Mouse (Mus musculus) MEL (cell line): ENCODE data around the gene Irf4.

Source experiments
- CHD2 ChIP-seq: IDR thresholded peaks from 2 replicates; pipeline ENCODE4 v1.6.1; 2011; ENCODE audit warnings: low read length, improper control_type of control experiment
- CTCF ChIP-seq, 3 experiments: IDR thresholded peaks in 2 of 3; conservative IDR thresholded peaks in 1 of 3; 2 replicates each; pipeline ENCODE4 v1.5.1; 2011 to 2012; ENCODE audit warnings: low read length in 3 of 3, low read depth in 2 of 3, mild to moderate bottlenecking in 2 of 3, improper control_type of control experiment in 1 of 3, inconsistent platforms in 1 of 3, mixed read lengths in 1 of 3, moderate library complexity in 1 of 3; ENCODE audit not compliant: control insufficient read depth in 1 of 3, insufficient read depth in 1 of 3, poor library complexity in 1 of 3, severe bottlenecking in 1 of 3
- E2F4 ChIP-seq: IDR thresholded peaks from 2 replicates; pipeline ENCODE4 v1.6.1; 2011; ENCODE audit warnings: low read depth, low read length, improper control_type of control experiment, borderline replicate concordance
- ELF1 ChIP-seq: IDR thresholded peaks from 2 replicates; pipeline ENCODE4 v1.6.1; 2014; ENCODE audit warnings: low read depth, mild to moderate bottlenecking, inconsistent platforms, low read length, improper control_type of control experiment, moderate library complexity
- GABPA ChIP-seq: IDR thresholded peaks from 2 replicates; pipeline ENCODE4 v1.6.1; 2012; ENCODE audit warnings: low read depth, mild to moderate bottlenecking, inconsistent platforms, low read length, improper control_type of control experiment, moderate library complexity
- GATA1 ChIP-seq: IDR thresholded peaks from 2 replicates; pipeline ENCODE4 v1.6.1; 2011; ENCODE audit warnings: low read depth, low read length, improper control_type of control experiment
- KAT2A ChIP-seq: conservative IDR thresholded peaks from 2 replicates; pipeline ENCODE4 v1.6.1; 2012; ENCODE audit warnings: low read depth, low read length, improper control_type of control experiment, inconsistent platforms
- POLR2A ChIP-seq, 2 experiments: IDR thresholded peaks; 2 replicates each; pipeline ENCODE4 v1.6.1; 2011 to 2012; ENCODE audit warnings: low read length in 2 of 2, mild to moderate bottlenecking in 2 of 2, control low read depth in 1 of 2, improper control_type of control experiment in 1 of 2, low read depth in 1 of 2, moderate library complexity in 1 of 2; ENCODE audit not compliant: control insufficient read depth in 1 of 2, insufficient read depth in 1 of 2, poor library complexity in 1 of 2
- POLR2AphosphoS5 ChIP-seq: IDR thresholded peaks from 2 replicates; pipeline ENCODE4 v1.6.1; 2012; ENCODE audit warnings: low read depth, borderline replicate concordance, mild to moderate bottlenecking, inconsistent platforms, low read length, moderate library complexity, mixed read lengths
- RAD21 ChIP-seq: IDR thresholded peaks from 2 replicates; pipeline ENCODE4 v1.6.1; 2011; ENCODE audit warnings: mild to moderate bottlenecking, low read depth, low read length, improper control_type of control experiment
- RCOR1 ChIP-seq: IDR thresholded peaks from 2 replicates; pipeline ENCODE4 v1.6.1; 2012; ENCODE audit warnings: low read depth, mild to moderate bottlenecking, inconsistent platforms, low read length, improper control_type of control experiment
- TAL1 ChIP-seq: IDR thresholded peaks from 2 replicates; pipeline ENCODE4 v1.6.1; 2012; ENCODE audit warnings: mild to moderate bottlenecking, inconsistent platforms, low read length, moderate library complexity, mixed read lengths
- ZC3H11A ChIP-seq: IDR thresholded peaks from 2 replicates; pipeline ENCODE4 v1.6.1; 2012; ENCODE audit warnings: low read depth, mild to moderate bottlenecking, inconsistent platforms, low read length, improper control_type of control experiment
- ZNF384 ChIP-seq: IDR thresholded peaks from 2 replicates; pipeline ENCODE4 v1.6.1; 2012; ENCODE audit warnings: low read depth, mild to moderate bottlenecking, inconsistent platforms, low read length, improper control_type of control experiment

DNA sequence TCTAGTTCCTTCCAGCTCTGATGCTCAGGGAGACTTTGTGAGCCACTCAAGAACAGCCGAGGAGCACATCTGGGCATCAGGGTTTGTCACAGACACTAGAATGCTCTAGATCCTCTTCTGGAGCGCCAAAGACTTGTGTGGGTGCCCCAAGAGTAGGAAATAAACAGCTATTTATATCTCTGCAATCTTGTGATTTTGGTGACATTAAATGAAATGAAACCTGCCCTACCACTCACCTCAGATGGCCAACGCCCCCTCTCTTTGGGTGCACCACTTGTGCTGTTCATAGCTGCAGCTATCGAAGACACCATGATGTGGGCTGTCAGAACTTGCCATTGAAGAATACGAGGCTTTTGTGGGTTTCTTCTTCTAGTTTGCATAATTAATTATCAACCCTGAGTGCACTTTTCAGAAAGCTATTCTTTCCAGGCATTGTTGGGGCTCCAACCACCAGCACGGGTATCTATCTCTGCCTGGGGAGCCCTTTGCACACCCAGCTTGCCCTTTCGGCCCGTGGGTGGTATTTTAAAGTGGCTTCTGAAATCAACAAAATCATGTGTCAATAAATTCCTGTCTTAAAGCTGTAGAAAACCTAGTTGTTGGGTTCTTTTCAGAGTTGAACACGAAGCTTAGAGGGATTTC is 7.1 kb downstream of the Irf4 start:
- TF ChIP-seq KAT2A: no peak
- no peak for TF ChIP-seq CHD2
- TF ChIP-seq RCOR1: no peak
- TF ChIP-seq E2F4: no peak
- no peak for TF ChIP-seq POLR2A (IDR thresholded peaks at IDR 0.05; ENCODE audit: control insufficient read depth in 1 of 2, insufficient read depth in 1 of 2, low read depth in 1 of 2, low read length in 2 of 2, poor library complexity in 1 of 2)
- no peak for TF ChIP-seq GABPA
- TF ChIP-seq CTCF (IDR thresholded peaks at IDR 0.05 in 2 of 3, conservative IDR thresholded peaks at IDR 0.05 in 1 of 3; ENCODE audit: control insufficient read depth in 1 of 3, insufficient read depth in 1 of 3, low read depth in 2 of 3, low read length in 3 of 3, poor library complexity in 1 of 3, severe bottlenecking in 1 of 3): no peak
- no peak for TF ChIP-seq ELF1
- no peak for TF ChIP-seq POLR2AphosphoS5
- TF ChIP-seq TAL1: no peak
- TF ChIP-seq ZC3H11A: no peak
- no peak for TF ChIP-seq RAD21
- no peak for TF ChIP-seq GATA1
- no peak for TF ChIP-seq ZNF384
